Mouse (Mus musculus): ENCODE results near the gene Eif2s1. TPM values are rescaled to one million over a fixed set of nuclear protein-coding genes. Genes with fewer than 3 reads are reported as not detected.
A peak's percentile ranks its signal among the peaks of the same experiment; 100 is the strongest.

The Eif2s1 gene
- polyA plus RNA-seq, 1 experiment from 2014 or later, result 198 TPM

GRCm38 (mm10) chr12:78906707-78907162 is 45.1 kb downstream of the Eif2s1 start, which contains the start of gene Plek2:
Plek2 (minus strand) TSS chr12:78906964.
- Histone ChIP-seq H3K4me3 (ENCODE audit: low read depth, low read length) (peak within 1 kb of the TSS; percentile 36), H3K27me3 (ENCODE audit: control insufficient read depth, insufficient read depth, low read length) (no peaks in the 10 kb centered on the region), H3K27ac (ENCODE audit: low read length) (no peak within 1 kb of the TSS), H3K4me2 (replicated peaks; ENCODE audit: low read depth, low read length) (peak within 1 kb of the TSS; percentile 85), H3K9ac (replicated peaks; ENCODE audit: low read depth, low read length) (peak within 1 kb of the TSS; percentile 25; the same call in 1 of the 2 replicates), H3K4me1 (ENCODE audit: control insufficient read depth, insufficient read depth, low read length) (no peaks in the 10 kb centered on the region), H3K9me3 (ENCODE audit: control insufficient read depth, low read depth, low read length) (0 out of 2 replicates have a peak, but pooled peaks cover 3% of the 10 kb centered on the region), H3K36me3 (ENCODE audit: control insufficient read depth, insufficient read depth, low read length) (no peaks in the 10 kb centered on the region)
- peak; percentile 56 for ATAC-seq (ENCODE audit: insufficient number of reproducible peaks, insufficient read depth, low FRiP score, low read depth)
- 2% methylated on average over 38 of the region's 38 CpGs for WGBS

GRCm38 (mm10) chr12:78908081-78908605 is 46.5 kb downstream of the Eif2s1 start:
- WGBS, result 67% methylated on average over 6 of the region's 6 CpGs
- no peaks in the 10 kb centered on the region for H3K36me3 ChIP-seq (ENCODE audit: control insufficient read depth, insufficient read depth, low read length)
- 0 out of 2 replicates have a peak, but pooled peaks cover 3% of the 10 kb centered on the region for H3K4me1 ChIP-seq (ENCODE audit: control insufficient read depth, insufficient read depth, low read length)
- no peak for ATAC-seq (ENCODE audit: insufficient number of reproducible peaks, insufficient read depth, low FRiP score, low read depth)
- H3K4me3 ChIP-seq (ENCODE audit: low read depth, low read length), result no peak overlapping the region
- no peak overlapping the region for H3K4me2 ChIP-seq (replicated peaks; ENCODE audit: low read depth, low read length)
- H3K9me3 ChIP-seq (ENCODE audit: control insufficient read depth, low read depth, low read length), result 0 out of 2 replicates have a peak, but pooled peaks cover 3% of the 10 kb centered on the region
- H3K27me3 ChIP-seq (ENCODE audit: control insufficient read depth, insufficient read depth, low read length), result peaks cover 5% of the 10 kb centered on the region; the same call in 1 of the 2 replicates
- no peak overlapping the region for H3K27ac ChIP-seq (ENCODE audit: low read length)
- no peak overlapping the region for H3K9ac ChIP-seq (replicated peaks; ENCODE audit: low read depth, low read length)

GRCm38 (mm10) chr12:78910684-78911461 is 49.3 kb downstream of the Eif2s1 start:
- H3K9me3 ChIP-seq (ENCODE audit: control insufficient read depth, low read depth, low read length), result 0 out of 2 replicates have a peak, but pooled peaks cover 3% of the 10 kb centered on the region
- peaks cover 5% of the 10 kb centered on the region; the same call in 1 of the 2 replicates for H3K27me3 ChIP-seq (ENCODE audit: control insufficient read depth, insufficient read depth, low read length)
- no peak overlapping the region for H3K27ac ChIP-seq (ENCODE audit: low read length)
- peak overlapping the region; percentile 16; the same call in 1 of the 2 replicates for H3K4me3 ChIP-seq (ENCODE audit: low read depth, low read length)
- peak; percentile 76; the same call in 1 of the 2 replicates for ATAC-seq (ENCODE audit: insufficient number of reproducible peaks, insufficient read depth, low FRiP score, low read depth)
- 0 out of 2 replicates have a peak, but pooled peaks cover 3% of the 10 kb centered on the region for H3K4me1 ChIP-seq (ENCODE audit: control insufficient read depth, insufficient read depth, low read length)
- 12% methylated on average over 16 of the region's 16 CpGs for WGBS
- H3K4me2 ChIP-seq (replicated peaks; ENCODE audit: low read depth, low read length), result peak overlapping the region; percentile 47
- no peaks in the 10 kb centered on the region for H3K36me3 ChIP-seq (ENCODE audit: control insufficient read depth, insufficient read depth, low read length)
- H3K9ac ChIP-seq (replicated peaks; ENCODE audit: low read depth, low read length), result no peak overlapping the region

- 1% methylated on average over 37 of the region's 37 CpGs for WGBS
- ATAC-seq (ENCODE audit: insufficient number of reproducible peaks, insufficient read depth, low FRiP score, low read depth), result peak; percentile 73; the same call in 1 of the 2 replicates
- Histone ChIP-seq H3K27me3 (ENCODE audit: control insufficient read depth, insufficient read depth, low read length) (peaks cover 5% of the 10 kb centered on the region; the same call in 1 of the 2 replicates), H3K27ac (ENCODE audit: low read length) (no peak overlapping the region), H3K36me3 (ENCODE audit: control insufficient read depth, insufficient read depth, low read length) (no peaks in the 10 kb centered on the region), H3K4me3 (ENCODE audit: low read depth, low read length) (peak overlapping the region; percentile 16), H3K9ac (replicated peaks; ENCODE audit: low read depth, low read length) (no peak overlapping the region), H3K4me2 (replicated peaks; ENCODE audit: low read depth, low read length) (peak overlapping the region; percentile 47), H3K4me1 (ENCODE audit: control insufficient read depth, insufficient read depth, low read length) (0 out of 2 replicates have a peak, but pooled peaks cover 3% of the 10 kb centered on the region), H3K9me3 (ENCODE audit: control insufficient read depth, low read depth, low read length) (0 out of 2 replicates have a peak, but pooled peaks cover 3% of the 10 kb centered on the region)
Measured at GRCm38 (mm10) chr12:78911707-78912417, 50.2 kb downstream of the Eif2s1 start.

- Histone ChIP-seq H3K9me3 (ENCODE audit: control insufficient read depth, low read depth, low read length) (no peaks in the 10 kb centered on the region), H3K27me3 (ENCODE audit: control insufficient read depth, insufficient read depth, low read length) (peaks cover 5% of the 10 kb centered on the region; the same call in 1 of the 2 replicates), H3K4me2 (replicated peaks; ENCODE audit: low read depth, low read length) (no peak overlapping the region), H3K4me3 (ENCODE audit: low read depth, low read length) (no peak overlapping the region), H3K36me3 (ENCODE audit: control insufficient read depth, insufficient read depth, low read length) (no peaks in the 10 kb centered on the region), H3K4me1 (ENCODE audit: control insufficient read depth, insufficient read depth, low read length) (0 out of 2 replicates have a peak, but pooled peaks cover 3% of the 10 kb centered on the region), H3K27ac (ENCODE audit: low read length) (no peak overlapping the region), H3K9ac (replicated peaks; ENCODE audit: low read depth, low read length) (no peak overlapping the region)
- no peak for ATAC-seq (ENCODE audit: insufficient number of reproducible peaks, insufficient read depth, low FRiP score, low read depth)
- 82% methylated on average over 4 of the region's 4 CpGs for WGBS
Measured at GRCm38 (mm10) chr12:78914458-78914857, 52.8 kb downstream of the Eif2s1 start.

- ATAC-seq (ENCODE audit: insufficient number of reproducible peaks, insufficient read depth, low FRiP score, low read depth), result no peak
- Histone ChIP-seq H3K9ac (replicated peaks; ENCODE audit: low read depth, low read length) (no peak overlapping the region), H3K9me3 (ENCODE audit: control insufficient read depth, low read depth, low read length) (no peaks in the 10 kb centered on the region), H3K4me2 (replicated peaks; ENCODE audit: low read depth, low read length) (no peak overlapping the region), H3K36me3 (ENCODE audit: control insufficient read depth, insufficient read depth, low read length) (no peaks in the 10 kb centered on the region), H3K4me1 (ENCODE audit: control insufficient read depth, insufficient read depth, low read length) (0 out of 2 replicates have a peak, but pooled peaks cover 3% of the 10 kb centered on the region), H3K27me3 (ENCODE audit: control insufficient read depth, insufficient read depth, low read length) (peaks cover 5% of the 10 kb centered on the region; the same call in 1 of the 2 replicates), H3K27ac (ENCODE audit: low read length) (no peak overlapping the region), H3K4me3 (ENCODE audit: low read depth, low read length) (no peak overlapping the region)
- 71% methylated on average over 3 of the region's 3 CpGs for WGBS
Measured at GRCm38 (mm10) chr12:78915561-78915960, 53.9 kb downstream of the Eif2s1 start.

GRCm38 (mm10) chr12:78916278-78916677 is 54.7 kb downstream of the Eif2s1 start:
- H3K9ac ChIP-seq (replicated peaks; ENCODE audit: low read depth, low read length), result no peak overlapping the region
- no peak for ATAC-seq (ENCODE audit: insufficient number of reproducible peaks, insufficient read depth, low FRiP score, low read depth)
- H3K4me1 ChIP-seq (ENCODE audit: control insufficient read depth, insufficient read depth, low read length), result 0 out of 2 replicates have a peak, but pooled peaks cover 3% of the 10 kb centered on the region
- H3K27ac ChIP-seq (ENCODE audit: low read length), result no peak overlapping the region
- peaks cover 5% of the 10 kb centered on the region; the same call in 1 of the 2 replicates for H3K27me3 ChIP-seq (ENCODE audit: control insufficient read depth, insufficient read depth, low read length)
- 68% methylated on average over 3 of the region's 3 CpGs for WGBS
- H3K4me3 ChIP-seq (ENCODE audit: low read depth, low read length), result no peak overlapping the region
- H3K36me3 ChIP-seq (ENCODE audit: control insufficient read depth, insufficient read depth, low read length), result no peaks in the 10 kb centered on the region
- no peak overlapping the region for H3K4me2 ChIP-seq (replicated peaks; ENCODE audit: low read depth, low read length)
- H3K9me3 ChIP-seq (ENCODE audit: control insufficient read depth, low read depth, low read length), result no peaks in the 10 kb centered on the region
